Mouse (Mus musculus): ENCODE measurements around the gene Wwc2. TPM values are rescaled to one million over a fixed set of nuclear protein-coding genes. Genes with fewer than 3 reads are reported as not detected.

The Wwc2 gene
- total RNA-seq, 1 experiment: 19.6 TPM

DNA sequence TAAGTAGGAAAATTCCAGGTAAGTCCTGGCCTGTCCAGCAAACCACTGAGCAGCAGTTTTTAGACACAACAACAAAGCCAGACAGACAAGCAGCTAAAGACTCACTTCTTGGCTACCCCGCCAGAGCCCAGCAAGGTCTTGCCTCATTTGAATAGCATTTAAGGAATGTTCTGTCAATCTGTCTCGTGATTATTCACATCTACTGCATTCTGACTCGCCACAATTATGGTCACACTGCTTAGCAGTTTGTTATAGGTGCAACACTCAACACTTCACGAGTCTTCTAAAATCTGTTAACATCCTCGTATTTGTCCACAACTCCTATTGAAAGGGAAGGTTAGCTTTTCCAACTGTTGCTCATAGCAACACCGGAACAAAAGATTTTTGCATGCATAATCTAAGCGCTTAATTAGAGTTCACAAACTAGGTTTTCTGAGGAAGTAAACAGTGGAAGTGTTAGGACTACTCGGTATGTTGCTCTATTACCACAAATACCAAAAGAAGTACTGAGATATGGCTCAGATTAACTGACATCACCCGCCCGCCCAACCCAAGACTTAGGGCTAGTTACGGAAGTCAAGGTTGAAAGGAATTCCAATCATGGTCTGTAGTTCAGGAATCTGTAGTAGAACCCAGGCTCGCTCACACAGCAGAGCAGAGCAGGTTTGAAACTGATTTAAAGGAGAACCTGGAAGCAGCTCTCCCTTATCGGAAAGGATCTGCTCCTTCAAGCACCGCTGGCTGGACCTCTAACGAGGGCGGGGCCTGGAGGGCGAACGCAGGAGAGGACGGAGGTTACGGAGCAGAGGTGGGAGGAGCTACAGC lies 16.4 kb downstream of the Wwc2 start:
- TF ChIP-seq CHD2 (IDR thresholded peaks at IDR 0.05; ENCODE audit: low read depth, low read length) (peak; percentile 48; the same call in 1 of the 2 replicates), HCFC1 (IDR thresholded peaks at IDR 0.05; ENCODE audit: borderline replicate concordance, insufficient read depth, low read length) (0 out of 2 replicates have a peak, but pooled peaks have one; percentile 22), MAFK (IDR thresholded peaks at IDR 0.05; ENCODE audit: insufficient read depth, low read depth, low read length) (0 out of 2 replicates have a peak, but pooled peaks have one; percentile 60), ZC3H11A (IDR thresholded peaks at IDR 0.05; ENCODE audit: borderline replicate concordance, low read depth, low read length) (no peak)
- no peaks in the 10 kb centered on the region for H3K9me3 ChIP-seq (ENCODE audit: control insufficient read depth, insufficient read depth, low read depth, low read length)
- H3K4me1 ChIP-seq (ENCODE audit: control insufficient read depth in 2 of 2, insufficient read depth in 2 of 2, low read length in 2 of 2, poor library complexity in 1 of 2): peaks cover 3 to 12% of the 10 kb centered on the region in 2 experiments; a peak in 2 of 4 replicates
- in situ Hi-C loops (cut with MboI; ENCODE audit: low sequenced_read_pairs in 2 of 2, unreplicated experiment in 2 of 2): no loop called here
- peak overlapping the region; percentile 51; the same call in 1 of the 2 replicates for H3K9ac ChIP-seq (ENCODE audit: insufficient read depth, low read depth, low read length, poor library complexity, severe bottlenecking)
- H3K27ac ChIP-seq (ENCODE audit: insufficient read depth, low read depth, low read length, poor library complexity, severe bottlenecking): peak overlapping the region; percentile 75
- peak; percentile 78 for DNase-seq (ENCODE audit: low read depth, low spot score)
- no peaks in the 10 kb centered on the region; the same call in 1 of the 2 replicates for H3K36me3 ChIP-seq (ENCODE audit: control insufficient read depth, insufficient read depth, low read length, poor library complexity, severe bottlenecking)
- H3K4me3 ChIP-seq (ENCODE audit: insufficient read depth in 1 of 2, low read depth in 1 of 2, low read length in 2 of 2, poor library complexity in 1 of 2, severe bottlenecking in 1 of 2): peak overlapping the region; percentile 43 to 54

- peaks cover 2% of the 10 kb centered on the region for H3K36me3 ChIP-seq (ENCODE audit: control insufficient read depth, insufficient read depth, low read length, poor library complexity, severe bottlenecking)
- H3K4me3 ChIP-seq (ENCODE audit: insufficient read depth in 1 of 2, low read depth in 1 of 2, low read length in 2 of 2, poor library complexity in 1 of 2, severe bottlenecking in 1 of 2): no peak overlapping the region
- no peak overlapping the region for H3K9ac ChIP-seq (ENCODE audit: insufficient read depth, low read depth, low read length, poor library complexity, severe bottlenecking)
- in situ Hi-C loops (cut with MboI; ENCODE audit: low sequenced_read_pairs in 2 of 2, unreplicated experiment in 2 of 2): no loop called here
- no peak for TF ChIP-seq MAFK (IDR thresholded peaks at IDR 0.05; ENCODE audit: insufficient read depth, low read depth, low read length)
- no peak for TF ChIP-seq CHD2 (IDR thresholded peaks at IDR 0.05; ENCODE audit: low read depth, low read length)
- TF ChIP-seq ZNF384 (IDR thresholded peaks at IDR 0.05; ENCODE audit: low read depth, low read length): no peak
- TF ChIP-seq HCFC1 (IDR thresholded peaks at IDR 0.05; ENCODE audit: borderline replicate concordance, insufficient read depth, low read length): no peak
- no peak for TF ChIP-seq ZC3H11A (IDR thresholded peaks at IDR 0.05; ENCODE audit: borderline replicate concordance, low read depth, low read length)
- peaks cover 3 to 6% of the 10 kb centered on the region in 2 experiments; a peak in 2 of 4 replicates for H3K4me1 ChIP-seq (ENCODE audit: control insufficient read depth in 2 of 2, insufficient read depth in 2 of 2, low read length in 2 of 2, poor library complexity in 1 of 2)
- no peaks in the 10 kb centered on the region for H3K9me3 ChIP-seq (ENCODE audit: control insufficient read depth, insufficient read depth, low read depth, low read length)
- no peak for DNase-seq (ENCODE audit: low read depth, low spot score)
- H3K27ac ChIP-seq (ENCODE audit: insufficient read depth, low read depth, low read length, poor library complexity, severe bottlenecking): no peak overlapping the region
These were observed 19.6 kb downstream of the Wwc2 start for GRCm38 (mm10) chr8:47971121-47971520.

DNA sequence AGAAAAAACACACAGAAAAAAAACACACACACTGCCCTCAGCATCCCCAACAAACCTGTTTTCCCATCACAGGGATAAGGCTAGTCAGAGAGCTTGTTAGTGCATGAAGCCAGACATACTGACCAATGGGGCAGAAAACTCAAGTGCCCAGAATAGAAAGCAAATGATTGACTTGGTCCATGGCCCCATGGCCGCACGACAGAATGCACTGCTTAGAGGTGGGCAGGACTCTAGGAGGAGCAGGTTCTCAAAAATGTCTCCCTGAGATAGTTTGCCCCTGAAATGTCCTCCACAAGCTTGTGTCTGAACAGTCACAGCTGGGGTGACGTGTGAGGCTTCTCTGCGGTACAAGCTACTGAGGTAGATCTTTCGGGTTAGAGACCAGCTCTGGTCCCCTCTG lies 20.1 kb downstream of the Wwc2 start:
- H3K4me3 ChIP-seq (ENCODE audit: insufficient read depth in 1 of 2, low read depth in 1 of 2, low read length in 2 of 2, poor library complexity in 1 of 2, severe bottlenecking in 1 of 2): no peak overlapping the region
- H3K27ac ChIP-seq (ENCODE audit: insufficient read depth, low read depth, low read length, poor library complexity, severe bottlenecking): no peak overlapping the region
- no peak for TF ChIP-seq MAFK (IDR thresholded peaks at IDR 0.05; ENCODE audit: insufficient read depth, low read depth, low read length)
- TF ChIP-seq ZNF384 (IDR thresholded peaks at IDR 0.05; ENCODE audit: low read depth, low read length): no peak
- TF ChIP-seq CHD2 (IDR thresholded peaks at IDR 0.05; ENCODE audit: low read depth, low read length): no peak
- TF ChIP-seq ZC3H11A (IDR thresholded peaks at IDR 0.05; ENCODE audit: borderline replicate concordance, low read depth, low read length): no peak
- TF ChIP-seq HCFC1 (IDR thresholded peaks at IDR 0.05; ENCODE audit: borderline replicate concordance, insufficient read depth, low read length): no peak

GRCm38 (mm10) chr8:47967045-47967920 lies 23.4 kb downstream of the Wwc2 start:
- no peak overlapping the region; the same call in 1 of the 2 replicates for H3K9ac ChIP-seq (ENCODE audit: insufficient read depth, low read depth, low read length, poor library complexity, severe bottlenecking)
- H3K9me3 ChIP-seq (ENCODE audit: control insufficient read depth, insufficient read depth, low read depth, low read length): no peaks in the 10 kb centered on the region
- TF ChIP-seq ZC3H11A (IDR thresholded peaks at IDR 0.05; ENCODE audit: borderline replicate concordance, low read depth, low read length) (no peak), MAFK (IDR thresholded peaks at IDR 0.05; ENCODE audit: insufficient read depth, low read depth, low read length) (no peak), HCFC1 (IDR thresholded peaks at IDR 0.05; ENCODE audit: borderline replicate concordance, insufficient read depth, low read length) (no peak), ZNF384 (IDR thresholded peaks at IDR 0.05; ENCODE audit: low read depth, low read length) (no peak), CHD2 (IDR thresholded peaks at IDR 0.05; ENCODE audit: low read depth, low read length) (no peak)
- peaks cover 2% of the 10 kb centered on the region for H3K36me3 ChIP-seq (ENCODE audit: control insufficient read depth, insufficient read depth, low read length, poor library complexity, severe bottlenecking)
- DNase-seq (ENCODE audit: low read depth, low spot score): no peak
- H3K4me1 ChIP-seq (ENCODE audit: control insufficient read depth in 2 of 2, insufficient read depth in 2 of 2, low read length in 2 of 2, poor library complexity in 1 of 2): peaks cover 0 to 6% of the 10 kb centered on the region in 2 experiments; a peak in 1 of 4 replicates
- no peak overlapping the region for H3K27ac ChIP-seq (ENCODE audit: insufficient read depth, low read depth, low read length, poor library complexity, severe bottlenecking)
- no peak overlapping the region for H3K4me3 ChIP-seq (ENCODE audit: insufficient read depth in 1 of 2, low read depth in 1 of 2, low read length in 2 of 2, poor library complexity in 1 of 2, severe bottlenecking in 1 of 2)
- in situ Hi-C loops (cut with MboI; ENCODE audit: low sequenced_read_pairs in 2 of 2, unreplicated experiment in 2 of 2): no loop called here

More for the DNA sequence above, 20.1 kb downstream of the Wwc2 start:
- Histone ChIP-seq H3K9me3 (ENCODE audit: control insufficient read depth, insufficient read depth, low read depth, low read length) (no peaks in the 10 kb centered on the region), H3K9ac (ENCODE audit: insufficient read depth, low read depth, low read length, poor library complexity, severe bottlenecking) (no peak overlapping the region), H3K36me3 (ENCODE audit: control insufficient read depth, insufficient read depth, low read length, poor library complexity, severe bottlenecking) (peaks cover 2% of the 10 kb centered on the region), H3K4me1 (ENCODE audit: control insufficient read depth in 2 of 2, insufficient read depth in 2 of 2, low read length in 2 of 2, poor library complexity in 1 of 2) (peaks cover 3 to 6% of the 10 kb centered on the region in 2 experiments; a peak in 2 of 4 replicates)
- no peak for DNase-seq (ENCODE audit: low read depth, low spot score)
- in situ Hi-C loops (cut with MboI; ENCODE audit: low sequenced_read_pairs in 2 of 2, unreplicated experiment in 2 of 2): no loop called here
